Mouse (Mus musculus): ENCODE data around the gene Gng7.
"Not testable (repeated sequence)": the region's sequence is repeated elsewhere in the genome, so short reads cannot be mapped to it uniquely, and the experiment has no call there.

Gng7 gene

GRCm38 (mm10) chr10:81014393-81015384, at the start of gene Gng7:
Gene Gng7, minus strand, starts transcription at chr10:81014945.
- DNase-seq: peak; percentile 92

- DNase-seq: not testable (repeated sequence)
Measured at GRCm38 (mm10) chr10:81064519-81064918, 49.8 kb upstream of the Gng7 start.

GRCm38 (mm10) chr10:81062710-81063109, 48.0 kb upstream of the Gng7 start:
- DNase-seq: peak; percentile 22

GRCm38 (mm10) chr10:81059603-81060543, 45.1 kb upstream of the Gng7 start, which contains the start of gene Sgta:
Gene Sgta, minus strand, starts transcription at chr10:81060181.
- DNase-seq: peak; percentile 100

- no peak for DNase-seq
Measured at GRCm38 (mm10) chr10:81058896-81059295, 44.2 kb upstream of the Gng7 start.

GRCm38 (mm10) chr10:81057406-81058130, 42.8 kb upstream of the Gng7 start:
- DNase-seq: no peak

- DNase-seq: not testable (repeated sequence)
Measured at GRCm38 (mm10) chr10:81055802-81056340, 41.1 kb upstream of the Gng7 start.

GRCm38 (mm10) chr10:81055169-81055568, 40.4 kb upstream of the Gng7 start:
- DNase-seq: no peak

- no peak for DNase-seq
Measured at GRCm38 (mm10) chr10:81052577-81052976, 37.8 kb upstream of the Gng7 start.

GRCm38 (mm10) chr10:81051133-81051532, 36.4 kb upstream of the Gng7 start:
- DNase-seq: no peak

GRCm38 (mm10) chr10:81050645-81051044, 35.9 kb upstream of the Gng7 start:
- peak; percentile 18 for DNase-seq

GRCm38 (mm10) chr10:81045246-81045645, 30.5 kb upstream of the Gng7 start:
- not testable (repeated sequence) for DNase-seq

- DNase-seq: peak; percentile 80
Measured at GRCm38 (mm10) chr10:81041458-81042175, 26.9 kb upstream of the Gng7 start.

- peak; percentile 99 for DNase-seq
Measured at GRCm38 (mm10) chr10:81036988-81037580, 22.3 kb upstream of the Gng7 start, which contains the start of gene Slc39a3. Gene Slc39a3, minus strand, starts transcription at chr10:81037426.

- DNase-seq: peak; percentile 22
Measured at GRCm38 (mm10) chr10:81036251-81036650, 21.5 kb upstream of the Gng7 start.

- DNase-seq: no peak
Measured at GRCm38 (mm10) chr10:81033586-81033985, 18.8 kb upstream of the Gng7 start.

GRCm38 (mm10) chr10:81029031-81029430, 14.3 kb upstream of the Gng7 start:
- no peak for DNase-seq

GRCm38 (mm10) chr10:81028219-81028618, 13.5 kb upstream of the Gng7 start:
- no peak for DNase-seq

- DNase-seq: no peak
Measured at GRCm38 (mm10) chr10:81027331-81027730, 12.6 kb upstream of the Gng7 start.

- DNase-seq: no peak
Measured at GRCm38 (mm10) chr10:81026857-81027256, 12.1 kb upstream of the Gng7 start.

All from lung, postnatal 14 days (tissue).